Mouse (Mus musculus): Measurements from ENCODE around the gene Nfkbib. TPM values are rescaled to one million over a fixed set of nuclear protein-coding genes. Genes with fewer than 3 reads are reported as not detected.

Nfkbib gene
- polyA plus RNA-seq (2015; fragmentation: Nextera tagmentation; extraction: Ambion mirVana) = 38.7 and 40.1 TPM in 2 replicates

- peak within 1 kb of the TSS; percentile 54 for H3K9ac ChIP-seq
- ATAC-seq (ENCODE audit: insufficient read depth, low FRiP score, low read depth) = no peak
- H3K4me1 ChIP-seq = peaks cover 19% of the 10 kb centered on the region
- no peak within 1 kb of the TSS for H3K27ac ChIP-seq
- H3K4me3 ChIP-seq (replicated peaks) = peak within 1 kb of the TSS; percentile 88
- WGBS = 57% methylated on average over 7 of the region's 7 CpGs
- H3K4me2 ChIP-seq = peak within 1 kb of the TSS; percentile 68
- H3K36me3 ChIP-seq = no peaks in the 10 kb centered on the region; the same call in 1 of the 2 replicates
- no peaks in the 10 kb centered on the region for H3K9me3 ChIP-seq
- H3K27me3 ChIP-seq (replicated peaks) = no peaks in the 10 kb centered on the region
Measured at GRCm38 (mm10) chr7:28767462-28767965, at the start of gene Nfkbib. Nfkbib (minus strand) TSS chr7:28767512.

- no peak for ATAC-seq (ENCODE audit: insufficient read depth, low FRiP score, low read depth)
- Histone ChIP-seq H3K4me3 (replicated peaks) (no peak overlapping the region), H3K27me3 (replicated peaks) (no peaks in the 10 kb centered on the region), H3K4me1 (peaks cover 57% of the 10 kb centered on the region), H3K36me3 (peaks cover 82% of the 10 kb centered on the region), H3K4me2 (no peak overlapping the region), H3K9ac (no peak overlapping the region), H3K9me3 (no peaks in the 10 kb centered on the region), H3K27ac (no peak overlapping the region)
- WGBS = 90% methylated on average over 10 of the region's 10 CpGs
Measured at GRCm38 (mm10) chr7:28816920-28817319, 49.6 kb upstream of the Nfkbib start.

- 82% methylated on average over 9 of the region's 9 CpGs for WGBS
- peaks cover 54% of the 10 kb centered on the region for H3K4me1 ChIP-seq
Measured at GRCm38 (mm10) chr7:28816201-28816600, 48.9 kb upstream of the Nfkbib start.

GRCm38 (mm10) chr7:28815230-28815629 is 47.9 kb upstream of the Nfkbib start:
- peaks cover 67% of the 10 kb centered on the region for H3K36me3 ChIP-seq
- peaks cover 47% of the 10 kb centered on the region for H3K4me1 ChIP-seq
- no peak for ATAC-seq (ENCODE audit: insufficient read depth, low FRiP score, low read depth)
- 91% methylated on average over 9 of the region's 9 CpGs for WGBS
- no peaks in the 10 kb centered on the region for H3K27me3 ChIP-seq (replicated peaks)
- no peak overlapping the region for H3K4me2 ChIP-seq
- H3K9ac ChIP-seq = no peak overlapping the region
- no peak overlapping the region for H3K27ac ChIP-seq
- H3K4me3 ChIP-seq (replicated peaks) = no peak overlapping the region
- H3K9me3 ChIP-seq = no peaks in the 10 kb centered on the region

More at GRCm38 (mm10) chr7:28816201-28816600, 48.9 kb upstream of the Nfkbib start:
- no peak overlapping the region for H3K9ac ChIP-seq
- no peak for ATAC-seq (ENCODE audit: insufficient read depth, low FRiP score, low read depth)
- H3K27ac ChIP-seq = no peak overlapping the region
- H3K27me3 ChIP-seq (replicated peaks) = no peaks in the 10 kb centered on the region
- no peak overlapping the region for H3K4me2 ChIP-seq
- no peak overlapping the region for H3K4me3 ChIP-seq (replicated peaks)
- no peaks in the 10 kb centered on the region for H3K9me3 ChIP-seq
- peaks cover 76% of the 10 kb centered on the region for H3K36me3 ChIP-seq

- no peak overlapping the region for H3K4me2 ChIP-seq
- H3K27ac ChIP-seq = no peak overlapping the region
- H3K36me3 ChIP-seq = peaks cover 61% of the 10 kb centered on the region
- 72% methylated on average over 5 of the region's 5 CpGs for WGBS
- H3K9ac ChIP-seq = no peak overlapping the region
- no peaks in the 10 kb centered on the region for H3K9me3 ChIP-seq
- 0 out of 2 replicates have a peak overlapping the region, but pooled peaks have one; percentile 3 for H3K4me3 ChIP-seq (replicated peaks)
- peaks cover 42% of the 10 kb centered on the region for H3K4me1 ChIP-seq
- no peaks in the 10 kb centered on the region for H3K27me3 ChIP-seq (replicated peaks)
- no peak for ATAC-seq (ENCODE audit: insufficient read depth, low FRiP score, low read depth)
Measured at GRCm38 (mm10) chr7:28814306-28815034, 47.2 kb upstream of the Nfkbib start.

- H3K36me3 ChIP-seq = peaks cover 50% of the 10 kb centered on the region
- 67% methylated on average over 5 of the region's 5 CpGs for WGBS
- H3K4me1 ChIP-seq = peaks cover 41% of the 10 kb centered on the region
- H3K9ac ChIP-seq = 0 out of 2 replicates have a peak overlapping the region, but pooled peaks have one; percentile 49
- no peaks in the 10 kb centered on the region for H3K27me3 ChIP-seq (replicated peaks)
- H3K4me3 ChIP-seq (replicated peaks) = peak overlapping the region; percentile 74
- ATAC-seq (ENCODE audit: insufficient read depth, low FRiP score, low read depth) = no peak
- H3K4me2 ChIP-seq = peak overlapping the region; percentile 71
- H3K9me3 ChIP-seq = no peaks in the 10 kb centered on the region
- peak overlapping the region; percentile 100; the same call in 1 of the 2 replicates for H3K27ac ChIP-seq
Measured at GRCm38 (mm10) chr7:28812949-28813348, 45.6 kb upstream of the Nfkbib start.

GRCm38 (mm10) chr7:28812436-28812835 is 45.1 kb upstream of the Nfkbib start:
- Histone ChIP-seq H3K27ac (peak overlapping the region; percentile 100), H3K4me1 (peaks cover 43% of the 10 kb centered on the region), H3K4me3 (replicated peaks) (peak overlapping the region; percentile 74), H3K9ac (peak overlapping the region; percentile 49; the same call in 1 of the 2 replicates), H3K9me3 (no peaks in the 10 kb centered on the region), H3K4me2 (peak overlapping the region; percentile 71), H3K27me3 (replicated peaks) (no peaks in the 10 kb centered on the region), H3K36me3 (peaks cover 45% of the 10 kb centered on the region)
- 53% methylated on average over 4 of the region's 4 CpGs for WGBS
- no peak for ATAC-seq (ENCODE audit: insufficient read depth, low FRiP score, low read depth)

GRCm38 (mm10) chr7:28811640-28812275 is 44.4 kb upstream of the Nfkbib start:
- H3K27ac ChIP-seq = peak overlapping the region; percentile 100; the same call in 1 of the 2 replicates
- peak overlapping the region; percentile 74 for H3K4me3 ChIP-seq (replicated peaks)
- H3K9ac ChIP-seq = peak overlapping the region; percentile 49; the same call in 1 of the 2 replicates
- H3K27me3 ChIP-seq (replicated peaks) = no peaks in the 10 kb centered on the region
- peaks cover 38% of the 10 kb centered on the region for H3K4me1 ChIP-seq
- WGBS = 4% methylated on average over 7 of the region's 7 CpGs
- peaks cover 38% of the 10 kb centered on the region for H3K36me3 ChIP-seq
- H3K9me3 ChIP-seq = no peaks in the 10 kb centered on the region
- peak overlapping the region; percentile 71 for H3K4me2 ChIP-seq
- ATAC-seq (ENCODE audit: insufficient read depth, low FRiP score, low read depth) = no peak

GRCm38 (mm10) chr7:28811228-28811627 is 43.9 kb upstream of the Nfkbib start:
- peak overlapping the region; percentile 74 for H3K4me3 ChIP-seq (replicated peaks)
- H3K27me3 ChIP-seq (replicated peaks) = no peaks in the 10 kb centered on the region
- H3K4me1 ChIP-seq = peaks cover 37% of the 10 kb centered on the region
- peak; percentile 34; the same call in 1 of the 2 replicates for ATAC-seq (ENCODE audit: insufficient read depth, low FRiP score, low read depth)
- H3K4me2 ChIP-seq = peak overlapping the region; percentile 71
- no peaks in the 10 kb centered on the region for H3K9me3 ChIP-seq
- H3K36me3 ChIP-seq = peaks cover 33% of the 10 kb centered on the region
- peak overlapping the region; percentile 100 for H3K27ac ChIP-seq
- under 1% methylated on average over 40 of the region's 40 CpGs for WGBS
- peak overlapping the region; percentile 90 for H3K9ac ChIP-seq

- no peaks in the 10 kb centered on the region for H3K27me3 ChIP-seq (replicated peaks)
- no peaks in the 10 kb centered on the region for H3K9me3 ChIP-seq
- peaks cover 24% of the 10 kb centered on the region for H3K36me3 ChIP-seq
- peak overlapping the region; percentile 74 for H3K4me3 ChIP-seq (replicated peaks)
- peak overlapping the region; percentile 94 for H3K4me2 ChIP-seq
- under 1% methylated on average over 59 of the region's 70 CpGs for WGBS
- ATAC-seq (ENCODE audit: insufficient read depth, low FRiP score, low read depth) = peak; percentile 93
- peak overlapping the region; percentile 90 for H3K9ac ChIP-seq
- peaks cover 30% of the 10 kb centered on the region for H3K4me1 ChIP-seq
- peak overlapping the region; percentile 100 for H3K27ac ChIP-seq
Measured at GRCm38 (mm10) chr7:28810107-28811066, 43.1 kb upstream of the Nfkbib start.

Data from stomach, embryonic 15.5 days (tissue).